Mouse (Mus musculus): Measurements from ENCODE around the gene Prr15. TPM values are rescaled to one million over a fixed set of nuclear protein-coding genes. Genes with fewer than 3 reads are reported as not detected.

The Prr15 gene
- polyA plus RNA-seq, 1 experiment from 2014 or later: 1.6 TPM

DNA sequence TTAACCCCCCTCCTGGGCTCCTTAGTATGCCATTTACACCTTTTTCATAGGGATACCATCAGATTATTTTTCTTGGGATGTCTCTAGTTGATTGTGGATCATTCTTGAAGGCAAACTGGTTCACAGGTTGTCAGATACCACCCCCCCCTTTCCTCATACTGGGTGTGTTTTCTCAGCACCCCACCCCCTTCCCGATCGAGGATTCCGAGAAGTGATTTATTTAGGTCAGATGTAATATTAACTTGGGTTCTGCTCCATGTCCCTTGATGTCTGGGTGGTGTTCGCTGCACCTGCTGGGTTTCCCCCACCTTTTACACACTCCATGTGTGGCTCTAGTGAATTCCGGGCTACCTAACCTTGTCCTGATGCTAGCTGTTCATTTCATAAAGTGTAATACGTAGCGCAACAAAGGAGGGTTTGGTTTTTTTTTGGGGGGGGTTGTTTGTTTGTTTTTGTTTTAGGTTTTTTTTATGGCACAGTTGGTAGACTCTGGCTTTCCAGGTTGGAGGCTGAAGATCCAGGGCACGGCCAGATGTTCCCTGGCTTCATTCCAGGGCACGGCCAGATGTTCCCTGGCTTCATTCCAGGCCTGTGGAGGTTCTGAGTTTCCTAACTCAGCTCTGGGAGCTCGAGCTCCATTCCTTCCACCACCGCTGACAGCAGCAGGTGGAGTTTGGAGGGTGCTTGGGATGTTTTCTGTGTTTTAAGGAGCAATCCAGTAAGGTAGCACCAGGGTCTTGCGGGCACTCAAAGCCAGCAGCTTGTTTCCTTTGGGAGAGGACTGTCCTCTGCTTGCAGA is 37.1 kb downstream of the Prr15 start:
- DNase-seq (no peak), ATAC-seq (ENCODE audit: low FRiP score, low TSS enrichment) (no peak)
- no peaks in the 10 kb centered on the region for H3K4me1 ChIP-seq (ENCODE audit: control insufficient read depth, insufficient read depth, low read length)
- no peak overlapping the region for H3K4me2 ChIP-seq (ENCODE audit: low read length)
- no peaks in the 10 kb centered on the region for H3K9me3 ChIP-seq (ENCODE audit: control insufficient read depth, low read length)
- no peak overlapping the region for H3K9ac ChIP-seq (replicated peaks; ENCODE audit: low read length)
- no peaks in the 10 kb centered on the region for H3K27me3 ChIP-seq (ENCODE audit: control insufficient read depth, insufficient read depth, low read length)
- H3K27ac ChIP-seq (replicated peaks; ENCODE audit: low read depth, low read length): no peak overlapping the region
- H3K36me3 ChIP-seq (ENCODE audit: control insufficient read depth, insufficient read depth, low read length): no peaks in the 10 kb centered on the region
- WGBS: 89% methylated on average over 12 of the region's 12 CpGs
- H3K4me3 ChIP-seq (replicated peaks; ENCODE audit: low read depth, low read length): no peak overlapping the region

DNA sequence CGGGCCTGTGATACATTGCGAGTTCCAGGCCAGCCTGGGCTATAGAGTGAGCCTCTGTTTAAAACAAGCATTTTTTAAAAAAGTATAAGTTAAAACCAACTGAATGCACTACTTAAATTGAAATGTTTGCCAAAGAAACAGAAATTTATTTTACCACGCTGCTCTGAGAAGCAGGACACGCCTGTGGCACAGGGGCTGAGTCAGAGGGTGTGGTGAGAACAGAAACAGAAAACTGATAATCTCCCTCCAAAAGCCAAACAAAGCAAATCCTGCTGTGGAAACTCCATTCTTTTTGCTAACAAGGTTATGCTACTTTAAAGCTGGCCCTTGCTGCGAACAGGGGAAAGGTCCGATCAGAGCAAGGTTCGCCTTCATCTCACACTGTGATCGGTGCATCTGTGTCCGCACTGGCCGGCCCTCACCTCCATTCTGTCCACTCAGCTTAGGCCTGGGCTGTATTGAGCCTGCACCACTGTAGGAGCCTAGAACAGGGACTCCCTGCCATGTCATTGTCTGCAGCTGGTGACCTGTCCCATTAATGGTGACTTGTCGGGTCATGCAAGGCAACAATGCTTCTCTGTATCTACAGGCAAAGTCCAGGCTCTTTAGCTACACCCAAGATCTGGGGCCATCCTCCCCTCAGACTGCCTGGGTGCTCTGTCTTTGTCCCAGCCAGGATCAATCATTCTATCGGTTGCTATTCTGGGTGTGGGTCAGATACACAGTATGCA is 38.9 kb downstream of the Prr15 start:
- H3K4me2 ChIP-seq (ENCODE audit: low read length): no peak overlapping the region
- H3K9me3 ChIP-seq (ENCODE audit: control insufficient read depth, low read length): no peaks in the 10 kb centered on the region
- H3K9ac ChIP-seq (replicated peaks; ENCODE audit: low read length): no peak overlapping the region
- H3K27me3 ChIP-seq (ENCODE audit: control insufficient read depth, insufficient read depth, low read length): no peaks in the 10 kb centered on the region
- H3K27ac ChIP-seq (replicated peaks; ENCODE audit: low read depth, low read length): no peak overlapping the region
- no peaks in the 10 kb centered on the region for H3K36me3 ChIP-seq (ENCODE audit: control insufficient read depth, insufficient read depth, low read length)
- no peak overlapping the region for H3K4me3 ChIP-seq (replicated peaks; ENCODE audit: low read depth, low read length)
- no peak for DNase-seq
- 44% methylated on average over 12 of the region's 12 CpGs for WGBS
- ATAC-seq (ENCODE audit: low FRiP score, low TSS enrichment): no peak
- H3K4me1 ChIP-seq (ENCODE audit: control insufficient read depth, insufficient read depth, low read length): no peaks in the 10 kb centered on the region

DNA sequence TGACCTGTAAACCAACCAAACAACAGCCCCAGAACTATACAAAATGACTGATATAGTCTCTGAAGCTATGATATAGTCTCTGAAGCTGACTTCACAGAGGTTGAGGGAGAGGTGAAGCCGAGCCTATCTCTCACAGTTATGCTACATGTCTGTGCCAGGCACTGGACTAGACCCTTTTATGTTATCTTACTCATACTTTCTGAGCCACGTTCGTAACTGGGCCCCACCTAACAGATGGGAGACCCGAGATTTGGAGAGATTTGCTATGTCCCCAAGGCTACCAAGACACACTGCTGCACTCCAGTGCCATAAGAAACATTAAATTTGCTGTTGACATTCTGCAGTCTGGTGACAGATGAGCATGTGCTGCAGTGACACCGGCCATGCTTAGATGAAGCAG is 41.0 kb downstream of the Prr15 start:
- ATAC-seq (ENCODE audit: low FRiP score, low TSS enrichment) (no peak), DNase-seq (no peak)
- H3K27me3 ChIP-seq (ENCODE audit: control insufficient read depth, insufficient read depth, low read length): no peaks in the 10 kb centered on the region
- no peak overlapping the region for H3K4me2 ChIP-seq (ENCODE audit: low read length)
- no peaks in the 10 kb centered on the region for H3K9me3 ChIP-seq (ENCODE audit: control insufficient read depth, low read length)
- no peaks in the 10 kb centered on the region for H3K36me3 ChIP-seq (ENCODE audit: control insufficient read depth, insufficient read depth, low read length)
- no peaks in the 10 kb centered on the region for H3K4me1 ChIP-seq (ENCODE audit: control insufficient read depth, insufficient read depth, low read length)
- WGBS: 89% methylated on average over 5 of the region's 5 CpGs
- no peak overlapping the region for H3K9ac ChIP-seq (replicated peaks; ENCODE audit: low read length)
- no peak overlapping the region for H3K27ac ChIP-seq (replicated peaks; ENCODE audit: low read depth, low read length)
- H3K4me3 ChIP-seq (replicated peaks; ENCODE audit: low read depth, low read length): no peak overlapping the region

DNA sequence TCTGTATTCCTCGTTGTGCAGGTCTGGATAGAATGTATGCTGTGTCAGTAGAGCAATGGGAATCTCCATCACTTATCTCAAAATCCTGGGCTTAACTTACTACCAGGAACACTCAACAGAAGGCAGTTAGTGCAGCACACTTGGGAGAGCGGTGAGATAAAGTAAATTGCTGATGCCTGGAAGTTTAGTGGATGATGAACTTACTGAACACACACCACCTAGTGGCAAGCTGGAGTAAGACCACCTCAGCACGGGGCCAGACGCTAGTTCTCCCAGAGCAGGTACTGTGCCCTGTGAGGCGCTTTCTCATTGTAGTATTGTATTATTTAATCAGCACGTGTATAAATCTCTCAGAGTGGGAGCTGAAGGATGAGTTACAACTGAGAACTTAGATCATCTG is 42.4 kb downstream of the Prr15 start:
- DNase-seq (peak; percentile 88), ATAC-seq (ENCODE audit: low FRiP score, low TSS enrichment) (peak; percentile 27; the same call in 1 of the 2 replicates)
- no peaks in the 10 kb centered on the region for H3K36me3 ChIP-seq (ENCODE audit: control insufficient read depth, insufficient read depth, low read length)
- no peak overlapping the region for H3K27ac ChIP-seq (replicated peaks; ENCODE audit: low read depth, low read length)
- 9% methylated on average over 6 of the region's 6 CpGs for WGBS
- H3K4me2 ChIP-seq (ENCODE audit: low read length): no peak overlapping the region
- no peak overlapping the region for H3K4me3 ChIP-seq (replicated peaks; ENCODE audit: low read depth, low read length)
- H3K9ac ChIP-seq (replicated peaks; ENCODE audit: low read length): no peak overlapping the region
- H3K27me3 ChIP-seq (ENCODE audit: control insufficient read depth, insufficient read depth, low read length): no peaks in the 10 kb centered on the region
- no peaks in the 10 kb centered on the region for H3K9me3 ChIP-seq (ENCODE audit: control insufficient read depth, low read length)
- no peaks in the 10 kb centered on the region for H3K4me1 ChIP-seq (ENCODE audit: control insufficient read depth, insufficient read depth, low read length)

DNA sequence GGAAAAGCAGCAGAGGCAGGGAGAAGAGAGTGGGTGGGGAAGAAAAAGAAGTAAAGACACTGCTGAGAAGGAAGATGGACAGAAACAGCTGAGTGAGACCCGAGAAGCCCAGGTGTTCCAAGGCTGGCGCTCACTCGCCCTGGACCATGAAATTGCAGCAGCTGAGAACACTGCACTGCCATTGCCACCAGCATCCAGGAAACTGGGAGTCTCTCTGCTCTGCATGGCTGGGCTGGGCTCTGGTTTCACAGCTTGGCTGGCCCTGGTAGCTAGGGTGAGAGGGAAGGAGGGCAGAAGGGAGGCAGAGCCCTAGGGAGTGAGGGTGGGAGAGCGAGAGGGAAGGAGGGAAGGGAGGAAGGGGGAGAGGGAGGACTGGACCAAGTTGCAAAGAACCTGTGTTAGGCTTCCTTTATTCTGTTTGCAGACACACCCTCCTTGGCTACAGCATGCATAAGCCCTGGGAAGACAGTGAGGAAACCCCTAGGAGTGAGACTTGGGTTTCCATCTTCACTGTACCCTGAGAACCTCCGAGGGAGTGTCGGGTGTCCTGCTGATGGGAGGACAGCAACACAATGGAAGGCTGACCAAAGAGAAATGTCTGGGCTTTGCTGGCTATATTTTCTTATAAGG is 44.4 kb downstream of the Prr15 start:
- no peak for DNase-seq
- Histone ChIP-seq H3K27me3 (ENCODE audit: control insufficient read depth, insufficient read depth, low read length) (no peaks in the 10 kb centered on the region), H3K4me2 (ENCODE audit: low read length) (no peak overlapping the region), H3K9me3 (ENCODE audit: control insufficient read depth, low read length) (no peaks in the 10 kb centered on the region), H3K36me3 (ENCODE audit: control insufficient read depth, insufficient read depth, low read length) (no peaks in the 10 kb centered on the region), H3K4me1 (ENCODE audit: control insufficient read depth, insufficient read depth, low read length) (no peaks in the 10 kb centered on the region), H3K4me3 (replicated peaks; ENCODE audit: low read depth, low read length) (no peak overlapping the region), H3K9ac (replicated peaks; ENCODE audit: low read length) (no peak overlapping the region), H3K27ac (replicated peaks; ENCODE audit: low read depth, low read length) (no peak overlapping the region)
- ATAC-seq (ENCODE audit: low FRiP score, low TSS enrichment): no peak
- 40% methylated on average over 6 of the region's 6 CpGs for WGBS

DNA sequence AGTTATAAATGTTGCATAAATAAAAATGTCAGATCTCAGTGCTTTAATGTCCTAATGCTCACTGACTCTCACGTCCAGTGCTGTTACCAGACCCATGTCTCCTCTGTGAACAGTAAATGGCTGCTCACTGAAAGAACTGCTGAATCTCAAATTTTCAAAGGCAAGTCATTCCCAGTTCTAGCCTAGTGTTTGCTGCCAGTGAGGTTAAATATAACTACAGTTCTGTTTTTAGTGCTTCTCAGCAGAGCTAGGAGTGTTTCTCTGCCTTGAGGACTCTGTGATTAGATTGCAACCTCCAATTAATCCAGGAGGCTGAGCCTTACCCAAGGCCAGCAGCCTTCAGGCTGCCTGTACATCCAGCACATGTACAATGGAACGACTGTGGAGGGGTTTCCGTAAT is 46.2 kb downstream of the Prr15 start:
- Histone ChIP-seq H3K27me3 (ENCODE audit: control insufficient read depth, insufficient read depth, low read length) (no peaks in the 10 kb centered on the region), H3K27ac (replicated peaks; ENCODE audit: low read depth, low read length) (no peak overlapping the region), H3K9ac (replicated peaks; ENCODE audit: low read length) (no peak overlapping the region), H3K4me1 (ENCODE audit: control insufficient read depth, insufficient read depth, low read length) (no peaks in the 10 kb centered on the region), H3K36me3 (ENCODE audit: control insufficient read depth, insufficient read depth, low read length) (no peaks in the 10 kb centered on the region), H3K9me3 (ENCODE audit: control insufficient read depth, low read length) (no peaks in the 10 kb centered on the region), H3K4me2 (ENCODE audit: low read length) (no peak overlapping the region), H3K4me3 (replicated peaks; ENCODE audit: low read depth, low read length) (no peak overlapping the region)
- no peak for DNase-seq
- no peak for ATAC-seq (ENCODE audit: low FRiP score, low TSS enrichment)
- WGBS: 75% methylated on average over 3 of the region's 3 CpGs

DNA sequence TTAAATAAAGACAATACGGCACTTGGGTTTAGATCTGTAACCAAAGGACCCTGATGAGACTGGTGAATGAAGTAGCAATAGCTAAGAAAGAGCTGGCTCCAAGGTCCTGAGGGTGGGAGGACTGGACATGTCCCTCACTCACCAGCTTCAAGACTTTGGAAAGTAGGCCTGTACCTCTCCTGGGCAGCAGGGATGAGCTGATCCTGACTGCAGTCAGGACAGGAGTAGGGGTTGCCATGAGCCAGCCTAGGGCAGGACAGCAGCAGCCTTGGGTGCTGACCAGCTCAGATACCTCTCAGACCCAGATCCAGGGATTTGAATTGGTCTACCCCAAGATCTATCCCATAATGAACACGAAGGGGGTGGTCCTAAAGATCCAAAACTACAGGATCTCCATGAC is 53.7 kb downstream of the Prr15 start:
- no peak overlapping the region for H3K4me3 ChIP-seq (replicated peaks; ENCODE audit: low read depth, low read length)
- H3K27me3 ChIP-seq (ENCODE audit: control insufficient read depth, insufficient read depth, low read length): no peaks in the 10 kb centered on the region
- ATAC-seq (ENCODE audit: low FRiP score, low TSS enrichment) (no peak), DNase-seq (no peak)
- no peaks in the 10 kb centered on the region for H3K36me3 ChIP-seq (ENCODE audit: control insufficient read depth, insufficient read depth, low read length)
- H3K4me2 ChIP-seq (ENCODE audit: low read length): no peak overlapping the region
- H3K9ac ChIP-seq (replicated peaks; ENCODE audit: low read length): no peak overlapping the region
- H3K27ac ChIP-seq (replicated peaks; ENCODE audit: low read depth, low read length): no peak overlapping the region
- WGBS: 73% methylated on average over 2 of the region's 2 CpGs
- H3K9me3 ChIP-seq (ENCODE audit: control insufficient read depth, low read length): no peaks in the 10 kb centered on the region
- peaks cover 7% of the 10 kb centered on the region for H3K4me1 ChIP-seq (ENCODE audit: control insufficient read depth, insufficient read depth, low read length)
